Mouse (Mus musculus): Measurements from ENCODE around the gene Tbxas1.

- no peak for TF ChIP-seq CTCF (conservative IDR thresholded peaks at IDR 0.05; ENCODE audit: low read length)
- TF ChIP-seq NANOG (IDR thresholded peaks at IDR 0.05; ENCODE audit: borderline replicate concordance, low read length) = no peak
Observed at GRCm38 (mm10) chr6:38916571-38916970, 41.4 kb downstream of the Tbxas1 start.
